Mouse (Mus musculus): ENCODE results near the gene Tdp2. TPM values are rescaled to one million over a fixed set of nuclear protein-coding genes. Genes with fewer than 3 reads are reported as not detected.

Tdp2 gene
- total RNA-seq, 2 experiments from 2014 or later = 18.7 to 20.9 TPM

DNA sequence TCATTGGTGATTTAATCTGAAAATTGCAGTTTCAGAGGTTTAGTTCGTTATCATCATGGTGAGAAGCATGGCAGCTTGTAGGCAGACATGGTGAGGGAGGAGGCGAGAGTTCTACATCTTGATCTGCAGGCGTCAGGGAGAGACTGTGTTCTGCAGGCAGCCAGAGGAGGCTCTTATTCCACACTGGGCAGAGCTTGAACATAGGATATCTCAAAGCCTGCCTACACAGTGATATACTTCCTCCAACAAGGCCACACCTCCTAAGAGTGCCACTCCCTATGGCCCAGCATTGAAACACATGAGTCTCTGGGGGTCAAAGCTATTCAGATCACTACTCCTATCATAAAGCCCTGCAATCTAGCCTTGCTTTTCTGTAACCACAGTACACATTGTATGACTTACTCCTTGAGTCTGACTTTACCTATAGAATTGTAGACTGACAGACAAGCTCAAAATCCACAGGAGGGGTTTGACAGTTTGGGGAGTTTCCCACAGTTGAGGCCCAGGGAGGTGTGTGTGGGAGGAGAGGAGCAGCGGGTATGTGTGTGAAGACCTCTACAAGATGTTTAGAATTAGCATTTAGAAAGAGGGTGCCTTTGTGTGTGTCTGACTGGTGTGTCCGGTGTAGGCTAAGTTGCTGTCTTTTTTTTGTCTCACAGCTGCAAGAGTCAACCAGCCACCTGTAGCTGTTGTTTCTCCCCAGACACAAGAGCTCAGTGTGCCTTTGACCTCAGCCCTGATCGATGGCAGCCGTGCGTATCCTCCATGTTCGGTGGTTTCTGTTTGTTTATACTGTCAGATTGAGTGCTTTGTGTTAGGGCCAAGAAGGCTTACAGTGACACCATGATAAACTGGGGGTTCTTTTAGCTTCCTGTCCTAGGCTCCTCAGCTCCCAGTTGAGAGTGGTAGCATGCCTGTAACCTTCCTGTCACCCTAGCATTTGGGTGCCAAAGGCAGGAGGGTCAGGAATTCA lies 35.2 kb downstream of the Tdp2 start:
- no peak for DNase-seq (ENCODE audit: low spot score in 2 of 2)
- intact Hi-C loops (cut with DNase I) = no loop called here

DNA sequence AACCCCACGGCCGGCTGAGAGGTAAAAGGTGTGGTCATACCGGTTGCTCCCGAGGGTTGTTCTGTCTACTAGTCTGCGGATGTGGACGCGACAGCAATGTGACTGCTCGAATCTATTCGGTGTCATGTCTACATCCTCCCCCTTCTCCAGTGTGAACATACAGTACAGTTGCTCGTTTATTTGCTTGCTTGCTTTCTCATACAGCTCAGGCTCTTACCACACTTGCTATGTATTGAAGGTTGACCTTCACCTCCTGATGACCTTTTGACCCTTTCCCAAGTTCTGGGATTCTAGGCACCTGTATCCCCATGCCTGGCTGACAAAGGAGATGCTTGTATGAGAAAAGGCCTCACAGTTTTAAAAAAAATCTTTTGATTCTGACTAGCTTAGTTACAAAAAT lies 36.3 kb downstream of the Tdp2 start:
- intact Hi-C loops (cut with DNase I) = no loop called here
- DNase-seq (ENCODE audit: low spot score in 2 of 2) = no peak

DNA sequence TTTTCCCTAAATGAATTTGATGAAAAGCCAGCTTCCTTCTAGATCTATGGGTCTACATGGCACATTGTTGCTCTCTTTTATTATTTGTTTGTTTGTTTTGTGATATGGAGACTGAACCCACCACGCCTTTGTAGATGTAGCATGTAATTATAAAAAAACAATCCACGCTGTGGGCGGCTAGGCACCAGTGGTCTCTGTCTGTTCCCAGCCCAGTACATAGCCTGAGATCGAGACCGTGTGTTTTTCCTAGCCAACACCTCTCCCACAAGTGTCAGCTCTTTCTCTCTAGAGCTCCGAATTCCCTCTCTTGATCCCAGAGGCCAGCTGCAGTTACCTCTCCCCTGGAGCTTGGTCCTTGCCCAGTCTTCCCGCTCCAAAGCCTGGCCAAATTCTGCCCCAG lies 36.8 kb downstream of the Tdp2 start:
- no peak for DNase-seq (ENCODE audit: low spot score in 2 of 2)
- intact Hi-C loops (cut with DNase I) = no loop called here

DNA sequence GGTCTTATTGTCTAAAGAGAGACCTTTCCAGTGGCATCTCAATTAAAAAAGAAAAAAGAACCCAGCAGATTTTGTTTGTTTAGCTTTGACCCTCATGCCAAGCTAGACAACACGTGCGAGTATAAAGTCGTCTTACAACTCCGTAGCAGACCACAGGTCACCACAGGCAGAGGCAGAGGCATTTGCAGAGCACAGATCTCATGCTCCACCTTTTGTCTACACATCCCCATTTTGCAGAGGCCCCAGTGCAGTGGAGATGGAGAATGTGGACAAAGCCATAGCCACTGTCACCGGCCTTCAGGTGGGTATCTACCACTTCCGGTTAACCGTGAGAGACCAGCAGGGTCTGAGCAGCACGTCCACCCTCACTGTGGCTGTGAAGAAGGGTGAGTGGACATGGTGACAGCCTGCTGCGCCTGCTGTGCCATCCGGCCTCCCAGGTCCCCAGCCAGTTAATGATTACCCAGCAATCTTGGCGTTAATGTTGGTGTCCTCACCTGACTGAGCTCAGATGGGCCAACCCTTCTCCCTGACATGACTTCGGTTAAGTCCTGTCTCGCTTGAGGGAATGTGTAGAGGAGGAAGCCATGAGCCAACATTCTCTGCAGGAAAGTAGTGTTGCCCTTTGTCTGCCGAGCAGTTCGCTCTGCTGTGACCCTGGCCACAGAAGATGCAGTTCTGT lies 48.0 kb downstream of the Tdp2 start:
- intact Hi-C loops (cut with DNase I) = no loop called here
- no peak for DNase-seq (ENCODE audit: low spot score in 2 of 2)

DNA sequence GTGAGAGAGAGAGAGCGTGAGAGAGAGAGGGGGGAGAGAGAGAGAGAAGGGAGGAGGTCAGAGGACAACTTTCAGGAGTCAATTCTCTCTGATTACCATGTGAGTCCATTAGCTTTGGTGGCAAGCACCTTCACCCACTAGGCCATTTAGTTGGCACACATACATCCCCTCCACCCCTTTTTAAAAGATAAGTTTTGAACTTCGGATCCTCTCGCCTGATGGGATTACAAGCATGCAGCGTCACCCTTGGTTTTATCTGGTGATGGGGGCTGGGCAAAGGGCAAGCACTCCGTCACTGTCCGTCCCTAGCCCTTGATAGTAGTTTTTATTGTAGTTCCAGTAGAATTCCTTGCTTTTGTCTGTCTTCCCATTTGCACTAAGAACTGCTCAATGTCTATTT lies 48.7 kb downstream of the Tdp2 start:
- intact Hi-C loops (cut with DNase I) = no loop called here
- DNase-seq (ENCODE audit: low spot score in 2 of 2) = no peak

DNA sequence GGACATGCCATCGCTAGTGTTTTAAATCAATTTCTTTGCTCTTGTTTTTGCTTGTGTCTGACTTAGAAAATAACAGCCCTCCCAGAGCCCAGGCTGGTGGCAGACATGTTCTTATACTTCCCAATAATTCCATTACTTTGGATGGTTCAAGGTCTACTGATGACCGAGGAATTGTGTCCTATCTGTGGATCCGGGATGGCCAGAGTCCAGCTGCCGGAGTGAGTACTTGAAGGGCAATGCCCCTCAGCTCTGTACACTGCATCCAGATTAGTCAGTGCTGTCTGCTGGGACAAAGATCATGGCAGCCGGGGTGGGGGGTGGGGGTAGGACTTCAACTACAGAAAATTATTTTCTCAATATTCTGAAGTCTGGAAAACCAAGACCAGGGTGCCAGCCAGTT lies 49.2 kb downstream of the Tdp2 start:
- no peak for DNase-seq (ENCODE audit: low spot score in 2 of 2)
- intact Hi-C loops (cut with DNase I) = no loop called here

DNA sequence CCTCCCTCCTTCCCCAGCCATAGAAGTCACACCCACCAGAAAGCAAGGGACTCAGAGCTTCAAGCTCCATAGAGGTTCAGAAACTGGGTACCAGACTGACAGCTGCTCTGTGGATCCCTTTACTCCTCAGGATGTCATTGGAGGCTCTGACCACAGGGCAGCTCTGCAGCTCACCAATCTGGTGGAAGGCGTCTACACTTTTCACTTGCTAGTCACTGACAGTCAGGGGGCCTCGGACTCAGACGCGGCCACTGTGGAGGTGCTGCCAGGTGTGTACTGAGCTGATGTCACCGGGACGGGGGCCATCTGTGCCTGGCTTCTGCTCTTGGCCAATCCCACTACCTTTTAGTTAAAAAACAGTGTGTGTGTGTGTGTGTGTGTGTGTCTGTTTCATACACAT lies 50.9 kb downstream of the Tdp2 start:
- no peak for DNase-seq (ENCODE audit: low spot score in 2 of 2)
- intact Hi-C loops (cut with DNase I) = no loop called here

DNA sequence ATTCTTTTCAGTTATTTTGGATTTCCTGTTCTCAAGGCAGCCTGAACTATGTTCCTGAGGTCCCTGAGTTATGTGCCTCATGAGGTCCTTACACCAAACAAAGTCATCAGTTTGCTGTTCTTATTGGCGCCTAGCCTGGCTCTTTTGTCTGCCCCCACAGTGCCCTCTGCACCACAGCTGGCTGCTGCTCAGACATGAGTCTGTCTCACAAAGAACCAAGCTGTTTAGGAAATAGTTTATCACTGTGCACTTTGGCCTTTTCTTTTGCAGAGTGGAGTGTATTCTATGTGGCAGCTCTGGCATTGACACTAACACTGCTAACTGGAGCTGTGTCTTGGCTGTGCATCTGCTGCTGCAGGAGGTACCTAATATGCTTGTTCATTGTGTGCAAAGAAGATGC lies 58.1 kb downstream of the Tdp2 start:
- intact Hi-C loops (cut with DNase I) = no loop called here
- no peak for DNase-seq (ENCODE audit: low spot score in 2 of 2)

Other genes starting within 250 kb of the Tdp2 start
- 10 to 100 TPM; 74.2 to 75.5 TPM for gene Ripor2, start 249.5 kb upstream of the Tdp2 start, total RNA-seq (2021)
- gene Armh2, start 90.4 kb upstream of the Tdp2 start, total RNA-seq (2021) = under 1 TPM in 1 of 2 experiments, not detected in 1; 0.40 TPM
- gene Gmnn, start 69.8 kb upstream of the Tdp2 start, total RNA-seq (2021) = 1 to 10 TPM; 2.4 to 3.1 TPM
- gene BC005537, start 30.0 kb upstream of the Tdp2 start, total RNA-seq (2021) = 100 to 1,000 TPM; 172 to 188 TPM
- gene Acot13, start 139 bp upstream of the Tdp2 start, total RNA-seq (2021) = 10 to 100 TPM; 66.2 to 71.8 TPM
- 10 to 100 TPM; 34.0 to 34.1 TPM for gene D130043K22Rik, start 13.5 kb downstream of the Tdp2 start, total RNA-seq (2021)
- gene Aldh5a1, start 106.0 kb downstream of the Tdp2 start, total RNA-seq (2021) = 10 to 100 TPM; 67.1 to 71.3 TPM
- gene Gpld1, start 111.5 kb downstream of the Tdp2 start, total RNA-seq (2021) = 10 to 100 TPM; 13.1 to 14.6 TPM
- 10 to 100 TPM; 60.4 to 62.3 TPM for gene Mrs2, start 188.7 kb downstream of the Tdp2 start, total RNA-seq (2021)
- gene Dcdc2a, start 224.3 kb downstream of the Tdp2 start, total RNA-seq (2021) = 1 to 10 TPM; 3.5 to 8.5 TPM

All from left cerebral cortex, postnatal 14 days (tissue).